Mouse (Mus musculus) lung, adult 2 months (tissue): ENCODE measurements around the gene Polr2a.

ENCODE experiments used
- CTCF ChIP-seq: fragments of 200-500 bp; IDR thresholded peaks from 2 replicates; pipeline ENCODE4 v1.5.1; 2011; ENCODE audit warnings: mild to moderate bottlenecking, low read length, control low read depth; ENCODE audit not compliant: insufficient read depth
- POLR2A ChIP-seq: fragments of 200-500 bp; IDR thresholded peaks from 2 replicates; pipeline ENCODE4 v1.6.1; 2011; ENCODE audit warnings: low read depth, mild to moderate bottlenecking, control low read depth, low read length, borderline replicate concordance; ENCODE audit errors: extremely low read depth

DNA sequence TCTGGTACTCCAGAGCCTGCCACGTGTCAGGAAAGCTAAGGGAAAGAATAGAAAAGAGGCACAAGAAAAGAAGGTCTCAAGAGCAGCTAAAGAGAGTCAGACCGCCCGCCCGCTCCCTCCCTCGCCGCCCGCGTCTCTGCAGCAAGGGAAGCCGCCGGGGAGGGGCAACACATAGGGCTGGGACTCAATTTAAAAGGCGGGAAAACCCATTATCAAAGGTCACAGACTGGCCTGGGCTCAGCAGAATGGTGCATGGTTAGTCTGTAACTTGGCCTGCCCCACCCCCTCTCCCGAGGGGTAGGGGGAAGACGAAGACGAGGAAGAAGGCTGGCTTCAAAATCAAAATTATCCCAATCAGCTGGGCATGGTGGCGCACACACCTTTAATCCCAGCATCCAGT lies 39.8 kb downstream of the Polr2a start:
- TF ChIP-seq CTCF (no peak), POLR2A (no peak)
